Mouse (Mus musculus): ENCODE data around the gene Arhgef18. TPM values are rescaled to one million over a fixed set of nuclear protein-coding genes. Genes with fewer than 3 reads are reported as not detected.

Arhgef18 gene
- total and polyA plus RNA-seq, 3 experiments, result 3.0 to 6.6 TPM; not detected in 1

DNA sequence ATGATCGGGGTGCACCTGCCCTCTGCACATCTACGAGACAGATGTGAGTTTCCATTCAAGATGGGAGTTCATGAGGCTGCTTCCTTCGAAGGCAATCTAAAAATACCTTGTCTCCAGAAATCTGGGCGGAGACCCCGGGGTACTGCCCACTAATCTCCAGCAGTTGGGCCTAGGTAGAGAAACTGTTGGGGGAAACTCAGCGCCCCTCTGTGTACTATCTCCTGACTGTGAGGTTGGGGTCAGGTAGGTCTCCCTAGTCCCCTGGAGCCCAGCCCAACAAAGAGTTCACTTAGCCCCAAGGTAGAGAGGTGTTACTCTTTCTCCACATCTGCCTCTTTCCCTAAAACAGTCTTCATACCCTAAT, 101.0 kb downstream of the Arhgef18 start:
- peaks cover 0 to 11% of the 10 kb centered on the region in 2 experiments; a peak in 2 of 4 replicates for H3K4me1 ChIP-seq (ENCODE audit: control insufficient read depth in 1 of 2, insufficient read depth in 2 of 2, low read length in 2 of 2)
- peak overlapping the region; percentile 89 to 100 for H3K4me3 ChIP-seq (ENCODE audit: control insufficient read depth in 1 of 2, insufficient read depth in 1 of 2, low read depth in 2 of 2, low read length in 2 of 2)
- peak overlapping the region; percentile 80 for H3K9ac ChIP-seq (ENCODE audit: control insufficient read depth, low read depth, low read length, poor library complexity, severe bottlenecking)
- no peaks in the 10 kb centered on the region for H3K9me3 ChIP-seq (replicated peaks; ENCODE audit: insufficient read depth, low read length)
- peaks cover 0 to 11% of the 10 kb centered on the region in 2 experiments; a peak in 2 of 4 replicates for H3K36me3 ChIP-seq (ENCODE audit: control insufficient read depth in 1 of 2, insufficient read depth in 2 of 2, low read length in 2 of 2)
- H3K27me3 ChIP-seq (ENCODE audit: control insufficient read depth in 1 of 2, insufficient read depth in 2 of 2, low read length in 2 of 2), result peaks cover 0 to 2% of the 10 kb centered on the region in 2 experiments; a peak in 3 of 4 replicates
- TF ChIP-seq SIN3A (IDR thresholded peaks at IDR 0.05; ENCODE audit: low read length) (no peak), BHLHE40 (IDR thresholded peaks at IDR 0.05; ENCODE audit: borderline replicate concordance, low read depth, low read length) (no peak), ZKSCAN1 (IDR thresholded peaks at IDR 0.05; ENCODE audit: low read depth, low read length) (no peak), POLR2AphosphoS5 (IDR thresholded peaks at IDR 0.05; ENCODE audit: borderline replicate concordance, low read depth, low read length) (no peak), NELFE (IDR thresholded peaks at IDR 0.05; ENCODE audit: low read depth, low read length) (no peak), NRF1 (IDR thresholded peaks at IDR 0.05; ENCODE audit: insufficient read depth, low read depth, low read length, poor library complexity, severe bottlenecking) (no peak), ZMIZ1 (IDR thresholded peaks at IDR 0.05; ENCODE audit: low read depth, low read length) (no peak), GABPA (IDR thresholded peaks at IDR 0.05; ENCODE audit: low read depth, low read length) (no peak), USF1 (IDR thresholded peaks at IDR 0.05; ENCODE audit: low read depth, low read length) (no peak), MAZ (IDR thresholded peaks at IDR 0.05; ENCODE audit: low read depth, low read length) (no peak), CHD2 (IDR thresholded peaks at IDR 0.05; ENCODE audit: low read length) (no peak), RCOR1 (IDR thresholded peaks at IDR 0.05; ENCODE audit: low read depth, low read length) (no peak), ZC3H11A (IDR thresholded peaks at IDR 0.05; ENCODE audit: low read depth, low read length) (no peak), MEF2A (IDR thresholded peaks at IDR 0.05; ENCODE audit: extremely low read depth, insufficient replicate concordance, low read depth, low read length, poor library complexity, severe bottlenecking) (no peak), E2F4 (IDR thresholded peaks at IDR 0.05; ENCODE audit: borderline replicate concordance, low read depth, low read length) (no peak), HCFC1 (IDR thresholded peaks at IDR 0.05; ENCODE audit: low read depth, low read length) (no peak)
- no peak overlapping the region for H3K27ac ChIP-seq (ENCODE audit: control insufficient read depth, low read depth, low read length)
- DNase-seq (ENCODE audit: low read depth, low spot score), result peak; percentile 33
- H3K79me2 ChIP-seq (ENCODE audit: control insufficient read depth, insufficient read depth, low read length, poor library complexity), result peaks cover 2% of the 10 kb centered on the region; the same call in 1 of the 2 replicates

GRCm38 (mm10) chr8:3495578-3496427, 103.0 kb downstream of the Arhgef18 start:
- H3K9ac ChIP-seq (ENCODE audit: control insufficient read depth, low read depth, low read length, poor library complexity, severe bottlenecking), result no peak overlapping the region
- H3K27ac ChIP-seq (ENCODE audit: control insufficient read depth, low read depth, low read length), result no peak overlapping the region
- DNase-seq (ENCODE audit: low read depth, low spot score), result no peak
- no peak overlapping the region for H3K4me3 ChIP-seq (ENCODE audit: control insufficient read depth in 1 of 2, insufficient read depth in 1 of 2, low read depth in 2 of 2, low read length in 2 of 2)
- H3K27me3 ChIP-seq (ENCODE audit: control insufficient read depth in 1 of 2, insufficient read depth in 2 of 2, low read length in 2 of 2), result no peaks in the 10 kb centered on the region; a peak in 1 of 4 replicates
- peaks cover 0 to 14% of the 10 kb centered on the region in 2 experiments; a peak in 2 of 4 replicates for H3K36me3 ChIP-seq (ENCODE audit: control insufficient read depth in 1 of 2, insufficient read depth in 2 of 2, low read length in 2 of 2)
- H3K79me2 ChIP-seq (ENCODE audit: control insufficient read depth, insufficient read depth, low read length, poor library complexity), result peaks cover 2% of the 10 kb centered on the region; the same call in 1 of the 2 replicates
- no peak for TF ChIP-seq MYB (IDR thresholded peaks at IDR 0.05; ENCODE audit: low read depth, low read length)
- no peak for TF ChIP-seq ZKSCAN1 (IDR thresholded peaks at IDR 0.05; ENCODE audit: low read depth, low read length)
- no peak for TF ChIP-seq USF1 (IDR thresholded peaks at IDR 0.05; ENCODE audit: low read depth, low read length)
- no peaks in the 10 kb centered on the region for H3K9me3 ChIP-seq (replicated peaks; ENCODE audit: insufficient read depth, low read length)
- H3K4me1 ChIP-seq (ENCODE audit: control insufficient read depth in 1 of 2, insufficient read depth in 2 of 2, low read length in 2 of 2), result peaks cover 0 to 11% of the 10 kb centered on the region in 2 experiments; a peak in 2 of 4 replicates

Data from MEL (cell line).